Mouse (Mus musculus) heart, embryonic 14.5 days (tissue): ENCODE measurements around the gene Zbtb25. TPM values are rescaled to one million over a fixed set of nuclear protein-coding genes. Genes with fewer than 3 reads are reported as not detected.

Experiments
- ATAC-seq: fragments of 200-750 bp; cut with Nextera tagmentation; 2 replicates; pipeline ENCODE4 v1.8.0; 2017; ENCODE audit warnings: low read depth, moderate TSS enrichment; ENCODE audit not compliant: insufficient number of reproducible peaks, insufficient read depth, low FRiP score
- H3K27ac ChIP-seq, 2 experiments: fragments of 200-500 bp in 1 of 2; fragments of 300-500 bp in 1 of 2; sonication (generic) in 1 of 2; replicated peaks in 1 of 2; 2 replicates each; pipeline ENCODE4 v1.5.1; 2012 to 2014; ENCODE audit warnings: low read depth in 2 of 2, low read length in 2 of 2, control low read depth in 1 of 2, mild to moderate bottlenecking in 1 of 2, mixed read lengths in 1 of 2; ENCODE audit not compliant: control insufficient read depth in 1 of 2, insufficient read depth in 1 of 2
- H3K27me3 ChIP-seq: fragments of 300-500 bp; sonication (generic); 2 replicates; pipeline ENCODE4 v1.6.1; 2014; ENCODE audit warnings: mild to moderate bottlenecking, low read length, control low read depth; ENCODE audit not compliant: control insufficient read depth, insufficient read depth
- H3K36me3 ChIP-seq: fragments of 300-500 bp; sonication (generic); 2 replicates; pipeline ENCODE4 v1.6.1; 2014; ENCODE audit warnings: mild to moderate bottlenecking, control low read depth, low read length, mixed read lengths; ENCODE audit not compliant: control insufficient read depth, insufficient read depth
- H3K4me1 ChIP-seq, 2 experiments: fragments of 200-500 bp in 1 of 2; fragments of 300-500 bp in 1 of 2; sonication (generic) in 1 of 2; 2 replicates each; pipeline ENCODE4 v1.6.1; 2012 to 2014; ENCODE audit warnings: low read length in 2 of 2, control low read depth in 1 of 2, mixed read lengths in 1 of 2; ENCODE audit not compliant: control insufficient read depth in 2 of 2, insufficient read depth in 2 of 2
- H3K4me2 ChIP-seq: fragments of 300-500 bp; sonication (generic); 2 replicates; pipeline ENCODE4 v1.6.1; 2014; ENCODE audit warnings: mild to moderate bottlenecking, low read length
- H3K4me3 ChIP-seq, 2 experiments: fragments of 200-500 bp in 1 of 2; fragments of 300-500 bp in 1 of 2; sonication (generic) in 1 of 2; 2 replicates each; pipeline ENCODE4 v1.5.1; 2012 to 2014; ENCODE audit warnings: low read length in 2 of 2, mild to moderate bottlenecking in 2 of 2, control low read depth in 1 of 2, low read depth in 1 of 2, moderate library complexity in 1 of 2; ENCODE audit not compliant: control insufficient read depth in 1 of 2, insufficient read depth in 1 of 2
- H3K9ac ChIP-seq: fragments of 300-500 bp; sonication (generic); 2 replicates; pipeline ENCODE4 v1.6.1; 2014; ENCODE audit warnings: mild to moderate bottlenecking, low read length
- H3K9me3 ChIP-seq: fragments of 300-500 bp; sonication (generic); 2 replicates; pipeline ENCODE4 v1.6.1; 2016; ENCODE audit warnings: low read length, control low read depth; ENCODE audit not compliant: control insufficient read depth
- WGBS: fragments of 180-500 bp; shearing (Covaris S2); extraction: QIAGEN DNeasy Blood & Tissue Kit; methylation state at CpG from one replicate; pipeline ENCODE4 v1.1.7; 2014; 5-methylcytosine and 5-hydroxymethylcytosine counted together
- polyA plus RNA-seq: library from polyadenylated mRNA; unstranded; fragments of >200 nt; fragmentation: Nextera tagmentation; extraction: Ambion mirVana; gene quantifications from 2 replicates; pipeline ENCODE4 v1.2.1, GENCODE M21; 2014

The Zbtb25 gene
- polyA plus RNA-seq, 1 experiment from 2014 or later: 12.1 TPM

- H3K4me1 ChIP-seq: peaks cover 2 to 8% of the 10 kb centered on the region in 2 experiments; a peak in 3 of 4 replicates
- ATAC-seq: no peak
- no peak overlapping the region for H3K4me2 ChIP-seq
- peaks cover 71% of the 10 kb centered on the region for H3K36me3 ChIP-seq
- H3K9ac ChIP-seq: no peak overlapping the region
- no peak overlapping the region for H3K4me3 ChIP-seq
- H3K27ac ChIP-seq: no peak overlapping the region
- H3K27me3 ChIP-seq: no peaks in the 10 kb centered on the region
- 72% methylated on average over 9 of the region's 9 CpGs for WGBS
- H3K9me3 ChIP-seq: no peaks in the 10 kb centered on the region
These were observed 70.0 kb downstream of the Zbtb25 start for GRCm38 (mm10) chr12:76299361-76299906.

DNA sequence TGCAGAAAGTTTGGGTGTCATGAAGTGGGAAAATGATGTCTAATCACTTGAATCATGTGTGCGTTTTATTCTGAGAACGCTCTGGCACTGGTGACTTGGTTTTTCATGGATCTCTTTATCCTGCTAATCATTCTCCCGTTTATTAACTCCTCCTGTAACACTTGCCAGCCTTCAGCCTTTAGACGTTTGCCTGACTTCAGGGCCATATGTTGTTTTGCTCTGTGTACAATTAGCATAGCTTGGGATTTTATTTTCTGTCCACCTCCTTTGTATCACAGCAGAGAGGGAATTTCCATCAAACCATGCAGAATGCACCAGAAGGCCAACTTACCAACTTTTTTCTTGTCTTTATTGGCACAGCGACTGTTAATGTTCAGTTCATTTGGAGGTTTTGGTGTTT, 71.6 kb downstream of the Zbtb25 start:
- no peak for ATAC-seq
- no peak overlapping the region for H3K27ac ChIP-seq

More for the DNA sequence above, 71.6 kb downstream of the Zbtb25 start:
- no peaks in the 10 kb centered on the region for H3K27me3 ChIP-seq
- no peak overlapping the region for H3K4me2 ChIP-seq
- H3K4me1 ChIP-seq: peaks cover 2 to 12% of the 10 kb centered on the region in 2 experiments; a peak in 3 of 4 replicates
- no peaks in the 10 kb centered on the region for H3K9me3 ChIP-seq
- no peak overlapping the region for H3K9ac ChIP-seq
- WGBS: 91% methylated on average over 5 of the region's 5 CpGs
- H3K4me3 ChIP-seq: no peak overlapping the region
- peaks cover 69% of the 10 kb centered on the region for H3K36me3 ChIP-seq

Other genes with a start within 250 kb of the Zbtb25 start
- 0.32 and 0.42 TPM in 2 replicates for gene Esr2, start 192.3 kb downstream of the Zbtb25 start, polyA plus RNA-seq
- gene Tex21, start 122.9 kb downstream of the Zbtb25 start, polyA plus RNA-seq: 0.22 and 0.28 TPM in 2 replicates
- 37.2 and 37.3 TPM in 2 replicates for gene Mthfd1, start 114.3 kb downstream of the Zbtb25 start, polyA plus RNA-seq
- 4.2 and 5.3 TPM in 2 replicates for gene Akap5, start 44.7 kb downstream of the Zbtb25 start, polyA plus RNA-seq
- gene Zbtb1, start 664 bp upstream of the Zbtb25 start, polyA plus RNA-seq: 8.0 and 8.8 TPM in 2 replicates
- gene Hspa2, start 34.6 kb upstream of the Zbtb25 start, polyA plus RNA-seq: 14.8 and 15.6 TPM in 2 replicates
- 2.4 and 3.9 TPM in 2 replicates for gene Ppp1r36, start 47.9 kb upstream of the Zbtb25 start, polyA plus RNA-seq
- gene Plekhg3, start 161.3 kb upstream of the Zbtb25 start, polyA plus RNA-seq: 5.9 and 7.5 TPM in 2 replicates